Mouse (Mus musculus): Measurements from ENCODE around the gene Hist1h2bk.
A peak's percentile ranks its signal among the peaks of the same experiment; 100 is the strongest.
"Not testable (repeated sequence)": the region's sequence is repeated elsewhere in the genome, so short reads cannot be mapped to it uniquely, and the experiment has no call there.

The Hist1h2bk gene

DNA sequence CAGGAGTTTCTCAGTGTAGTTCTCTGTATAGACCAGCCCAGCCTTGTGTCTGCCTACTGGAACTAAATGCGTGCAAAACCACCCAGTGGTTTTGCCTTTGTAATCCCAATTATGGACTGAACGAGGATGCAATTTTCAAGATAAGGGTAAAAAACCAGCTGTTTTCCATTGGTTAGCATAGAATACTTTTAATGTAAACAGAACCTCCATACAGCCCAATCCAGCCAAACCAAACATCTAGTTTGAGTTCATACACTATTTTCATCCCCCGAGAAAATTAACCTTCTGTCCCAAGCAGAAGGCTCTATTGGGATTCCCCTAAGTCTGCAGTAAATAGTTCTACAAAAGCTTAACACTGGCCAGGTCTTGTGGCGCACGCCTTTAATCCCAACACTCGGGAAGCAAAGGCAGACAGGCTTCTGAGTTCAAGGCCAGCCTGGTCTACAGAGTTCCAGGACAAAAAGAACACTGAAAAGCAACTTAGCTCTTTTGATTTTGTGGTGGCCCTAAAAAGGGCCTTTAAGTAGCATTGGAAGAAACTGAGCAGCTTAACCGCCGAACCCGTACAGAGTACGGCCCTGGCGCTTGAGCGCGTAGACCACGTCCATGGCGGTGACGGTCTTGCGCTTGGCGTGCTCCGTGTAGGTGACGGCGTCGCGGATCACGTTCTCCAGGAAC is 4.9 kb downstream of the Hist1h2bk start:
- DNase-seq (ENCODE audit: low read depth, low spot score) = no peak

DNA sequence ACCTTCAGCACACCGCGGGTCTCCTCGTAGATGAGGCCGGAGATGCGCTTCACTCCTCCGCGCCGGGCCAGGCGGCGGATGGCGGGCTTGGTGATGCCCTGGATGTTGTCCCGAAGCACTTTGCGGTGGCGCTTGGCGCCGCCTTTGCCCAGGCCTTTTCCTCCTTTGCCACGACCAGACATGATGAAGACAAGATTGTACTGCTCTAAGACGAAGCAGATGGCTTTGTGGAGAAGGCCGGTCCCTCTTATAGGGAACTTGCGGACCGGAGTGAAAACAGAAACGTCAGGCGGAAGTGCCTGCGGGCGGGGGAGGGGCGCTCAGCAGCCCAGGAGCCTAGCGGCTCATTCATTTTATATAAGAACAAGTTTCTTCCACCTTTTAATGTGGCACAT is 5.5 kb downstream of the Hist1h2bk start, which contains the start of gene Hist1h4i:
TSS of gene Hist1h4i (minus strand) at position 221 of the 395 bp plus-strand sequence.
- DNase-seq (ENCODE audit: low read depth, low spot score) = peak; percentile 95

DNA sequence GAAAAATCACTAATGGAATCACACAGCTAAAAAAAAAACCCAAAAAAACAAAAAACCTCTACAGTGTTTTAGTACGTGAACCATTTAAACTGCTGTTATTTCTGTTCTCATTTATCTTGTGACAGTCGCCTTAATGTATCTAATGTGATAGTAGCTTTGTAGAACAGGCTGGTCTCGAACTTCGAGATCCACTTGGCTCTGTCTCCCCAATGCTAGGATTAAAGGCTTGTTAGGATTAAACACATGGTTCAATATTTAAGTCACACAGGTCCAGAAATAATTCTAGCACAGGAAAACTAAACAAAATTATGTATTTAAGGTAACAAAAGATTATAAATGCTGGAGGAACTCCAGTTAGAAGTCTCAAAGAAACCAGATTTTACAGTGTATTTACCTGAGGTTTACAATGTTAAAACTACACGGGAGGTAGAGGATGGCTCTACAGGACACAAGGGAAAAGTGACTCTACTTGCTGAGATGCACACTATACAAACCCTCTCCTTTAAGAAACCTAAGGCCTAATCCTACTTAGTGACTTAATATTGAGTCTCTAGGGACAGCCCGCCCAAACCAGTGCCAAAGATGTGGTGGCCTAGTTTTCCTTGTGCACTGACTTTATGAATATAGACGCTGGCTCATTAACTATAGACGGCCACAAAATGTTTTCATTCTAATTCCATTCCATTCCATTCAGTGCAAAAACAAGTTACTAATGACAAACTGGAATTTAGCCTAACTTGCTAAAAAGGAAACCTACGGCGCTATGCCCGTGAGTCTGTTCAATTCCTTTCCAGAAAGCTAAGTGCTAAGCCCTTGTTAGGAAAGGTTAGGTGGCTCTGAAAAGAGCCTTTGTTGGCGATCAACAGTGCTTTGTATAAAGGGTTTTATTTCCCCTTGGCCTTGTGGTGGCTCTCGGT is 6.2 kb downstream of the Hist1h2bk start:
- no peak for DNase-seq (ENCODE audit: low read depth, low spot score)

DNA sequence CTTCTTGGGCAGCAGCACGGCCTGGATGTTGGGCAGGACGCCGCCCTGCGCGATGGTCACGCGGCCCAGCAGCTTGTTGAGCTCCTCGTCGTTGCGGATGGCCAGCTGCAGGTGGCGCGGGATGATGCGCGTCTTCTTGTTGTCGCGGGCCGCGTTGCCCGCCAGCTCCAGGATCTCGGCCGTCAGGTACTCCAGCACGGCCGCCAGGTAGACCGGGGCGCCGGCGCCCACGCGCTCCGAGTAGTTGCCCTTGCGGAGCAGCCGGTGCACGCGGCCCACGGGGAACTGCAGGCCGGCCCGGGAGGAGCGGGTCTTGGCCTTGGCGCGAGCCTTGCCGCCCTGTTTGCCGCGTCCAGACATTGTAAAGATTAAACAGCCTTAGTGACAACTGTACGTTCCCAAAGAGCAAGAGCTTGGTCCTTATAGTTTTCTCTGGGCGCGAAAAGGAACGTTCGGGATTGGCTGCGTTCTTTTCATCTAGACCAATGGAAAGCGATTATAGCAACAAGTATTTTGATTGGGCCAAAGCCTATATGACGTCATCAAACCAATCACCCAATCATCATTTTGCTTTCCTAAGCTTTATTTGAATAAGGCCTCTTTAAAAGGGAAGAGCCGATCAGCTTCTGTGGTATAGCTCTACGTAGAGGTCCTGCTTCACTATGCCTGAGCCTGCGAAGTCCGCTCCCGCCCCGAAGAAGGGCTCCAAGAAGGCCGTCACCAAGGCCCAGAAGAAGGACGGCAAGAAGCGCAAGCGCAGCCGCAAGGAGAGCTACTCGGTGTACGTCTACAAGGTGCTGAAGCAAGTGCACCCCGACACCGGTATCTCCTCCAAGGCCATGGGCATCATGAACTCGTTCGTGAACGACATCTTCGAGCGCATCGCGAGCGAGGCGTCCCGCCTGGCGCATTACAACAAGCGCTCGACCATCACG is 7.2 kb downstream of the Hist1h2bk start, which contains the start of the genes Hist1h2ag and Hist1h2bj:
TSS of gene Hist1h2ag (minus strand) at position 377 of the 935 bp plus-strand sequence.
TSS of gene Hist1h2bj (plus strand) at position 647 of the 935 bp plus-strand sequence.
- peak; percentile 98 for DNase-seq (ENCODE audit: low read depth, low spot score)

DNA sequence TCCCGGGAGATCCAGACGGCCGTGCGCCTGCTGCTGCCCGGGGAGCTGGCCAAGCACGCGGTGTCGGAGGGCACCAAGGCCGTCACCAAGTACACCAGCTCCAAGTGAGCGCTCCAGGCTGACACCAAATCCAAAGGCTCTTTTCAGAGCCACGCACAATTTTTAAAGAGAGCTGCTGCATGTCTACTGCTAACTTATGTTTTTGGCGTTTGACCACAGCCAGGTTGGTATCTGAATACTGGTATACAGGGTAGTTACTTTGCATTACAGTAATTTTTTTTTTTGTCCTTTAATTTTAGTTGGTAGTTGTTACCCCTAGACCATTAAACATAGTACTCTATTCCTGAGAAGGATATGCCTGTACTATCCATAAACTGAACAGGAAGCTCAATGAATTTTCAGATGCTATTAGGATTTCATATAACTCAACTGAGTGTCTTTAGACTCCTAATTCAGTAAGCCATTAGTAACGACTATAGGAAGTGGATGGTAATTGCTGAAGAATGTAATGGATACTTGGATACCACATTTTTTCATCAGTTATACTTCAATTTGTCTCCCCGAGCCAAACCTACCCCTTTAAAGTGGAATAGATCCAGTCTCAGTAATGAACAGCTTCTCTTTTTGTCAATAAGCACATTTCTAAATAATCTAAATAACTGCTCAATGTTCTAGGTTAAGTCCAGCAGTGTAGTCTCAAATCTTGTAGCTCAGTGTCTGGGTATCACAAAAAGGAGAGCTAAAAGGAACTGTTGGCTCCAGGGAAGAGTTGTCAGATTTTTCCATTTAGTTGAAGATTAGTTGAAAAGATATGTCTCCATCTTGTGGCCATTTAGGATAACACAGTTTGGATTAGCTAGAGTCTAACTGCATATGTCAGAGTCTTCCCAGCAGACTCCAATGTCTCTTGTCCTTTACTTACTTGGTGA is 8.1 kb downstream of the Hist1h2bk start:
- no peak for DNase-seq (ENCODE audit: low read depth, low spot score)

DNA sequence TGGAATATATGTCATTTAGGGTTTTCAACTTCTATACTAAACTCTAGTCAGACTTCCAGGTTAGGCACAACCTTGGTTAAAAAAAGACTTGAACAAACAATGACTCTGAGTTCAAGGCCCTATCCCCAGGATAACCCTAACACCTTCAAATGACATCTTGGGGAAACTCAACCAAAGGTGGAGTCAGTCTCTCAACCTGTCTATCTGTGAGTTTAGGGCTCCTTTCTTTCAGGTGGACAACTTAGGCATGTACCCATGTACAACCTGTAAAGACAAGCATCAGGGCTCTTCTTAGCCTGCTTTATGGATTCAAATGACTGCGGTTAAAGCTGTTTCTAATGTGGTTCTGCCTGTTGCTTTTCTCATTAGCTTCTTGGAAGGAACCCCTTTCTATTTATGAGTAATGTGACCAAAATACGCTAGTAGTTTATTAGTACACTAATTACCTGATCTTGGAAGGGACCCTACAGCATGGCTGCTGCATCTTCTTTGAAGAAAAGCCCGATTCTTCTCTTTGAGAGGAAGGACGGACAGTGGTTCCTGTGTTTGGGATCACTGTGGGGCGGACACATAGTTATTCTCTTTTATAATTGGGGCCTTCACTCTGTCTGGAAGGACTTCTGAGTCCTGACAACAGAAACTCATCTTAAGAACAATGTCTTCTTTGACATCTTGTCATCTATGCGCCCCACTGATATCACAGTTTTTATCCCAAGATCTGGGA is 8.9 kb downstream of the Hist1h2bk start:
- no peak for DNase-seq (ENCODE audit: low read depth, low spot score)

DNA sequence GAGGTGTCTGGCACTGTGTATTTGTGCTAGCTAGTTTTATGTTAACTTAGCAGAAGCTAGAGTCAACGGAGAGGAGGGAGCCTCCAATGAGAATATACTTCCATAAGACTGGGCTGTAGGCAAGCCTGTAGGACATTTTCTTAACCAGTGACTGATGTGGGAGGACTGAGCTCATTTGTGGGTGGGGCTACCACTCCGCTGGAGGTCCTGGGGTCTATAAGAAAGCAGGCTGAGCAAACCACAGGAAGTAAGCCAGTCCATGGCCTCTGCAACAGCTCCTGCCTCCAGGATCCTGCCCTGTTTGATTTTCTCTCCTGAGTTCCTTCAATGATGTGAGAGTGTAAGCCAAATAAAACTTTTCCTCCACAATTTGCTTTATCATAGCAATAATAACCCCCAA is 9.6 kb downstream of the Hist1h2bk start:
- DNase-seq (ENCODE audit: low read depth, low spot score) = no peak

DNA sequence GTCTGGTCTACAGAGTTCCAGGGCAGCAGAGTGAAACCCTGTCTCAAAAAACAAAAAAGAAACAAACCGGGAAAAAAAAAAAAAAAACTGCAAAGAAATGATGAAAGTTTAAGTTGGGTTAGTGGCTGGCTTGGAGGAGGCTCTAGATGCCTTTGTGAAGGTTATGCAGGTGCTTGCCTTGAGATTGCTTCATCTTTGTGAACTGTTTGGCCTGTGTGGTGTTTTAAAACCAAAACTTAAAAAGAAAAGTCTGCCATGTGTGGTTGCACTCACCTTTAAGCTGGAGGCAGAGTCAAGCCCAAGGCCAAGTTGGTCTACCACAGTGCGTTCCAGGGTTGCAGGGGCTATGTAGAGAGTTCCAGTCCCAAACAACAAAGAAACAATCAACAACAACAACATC is 13.4 kb downstream of the Hist1h2bk start:
- no peak for DNase-seq (ENCODE audit: low read depth, low spot score)

DNA sequence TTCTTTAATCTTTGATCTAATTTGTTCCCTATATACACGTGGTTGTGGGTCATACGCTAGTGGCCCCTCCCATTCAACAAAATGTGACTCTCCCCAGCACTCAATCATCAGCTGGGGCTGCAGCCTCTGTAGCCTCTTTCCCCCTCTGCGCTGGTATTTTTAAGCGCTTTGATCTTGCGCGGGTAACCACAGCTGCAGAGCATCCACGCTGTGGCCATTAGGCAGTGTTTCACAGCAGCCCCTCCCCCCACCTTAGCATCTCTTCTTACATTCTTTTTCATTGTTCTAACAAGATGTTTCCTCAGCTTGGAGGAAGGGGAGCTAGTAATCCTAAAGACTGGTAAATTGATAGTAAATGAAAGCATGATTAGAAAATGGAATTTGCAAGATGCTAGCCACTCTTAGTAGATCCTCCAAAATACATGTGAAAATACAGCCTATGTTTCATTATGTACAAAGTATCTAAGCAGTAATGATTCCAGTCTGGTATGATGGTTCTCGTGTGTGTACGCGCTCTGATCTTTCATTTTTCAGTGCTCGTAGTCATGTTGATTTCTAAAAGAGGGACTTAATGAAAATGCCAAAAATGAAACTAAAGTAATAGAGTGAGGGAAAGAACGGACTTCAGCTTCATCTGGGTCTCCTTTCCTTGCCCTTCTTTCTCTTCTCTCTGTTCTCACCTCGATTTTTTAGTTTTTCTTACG is 14.2 kb downstream of the Hist1h2bk start:
- peak; percentile 92 for DNase-seq (ENCODE audit: low read depth, low spot score)

DNA sequence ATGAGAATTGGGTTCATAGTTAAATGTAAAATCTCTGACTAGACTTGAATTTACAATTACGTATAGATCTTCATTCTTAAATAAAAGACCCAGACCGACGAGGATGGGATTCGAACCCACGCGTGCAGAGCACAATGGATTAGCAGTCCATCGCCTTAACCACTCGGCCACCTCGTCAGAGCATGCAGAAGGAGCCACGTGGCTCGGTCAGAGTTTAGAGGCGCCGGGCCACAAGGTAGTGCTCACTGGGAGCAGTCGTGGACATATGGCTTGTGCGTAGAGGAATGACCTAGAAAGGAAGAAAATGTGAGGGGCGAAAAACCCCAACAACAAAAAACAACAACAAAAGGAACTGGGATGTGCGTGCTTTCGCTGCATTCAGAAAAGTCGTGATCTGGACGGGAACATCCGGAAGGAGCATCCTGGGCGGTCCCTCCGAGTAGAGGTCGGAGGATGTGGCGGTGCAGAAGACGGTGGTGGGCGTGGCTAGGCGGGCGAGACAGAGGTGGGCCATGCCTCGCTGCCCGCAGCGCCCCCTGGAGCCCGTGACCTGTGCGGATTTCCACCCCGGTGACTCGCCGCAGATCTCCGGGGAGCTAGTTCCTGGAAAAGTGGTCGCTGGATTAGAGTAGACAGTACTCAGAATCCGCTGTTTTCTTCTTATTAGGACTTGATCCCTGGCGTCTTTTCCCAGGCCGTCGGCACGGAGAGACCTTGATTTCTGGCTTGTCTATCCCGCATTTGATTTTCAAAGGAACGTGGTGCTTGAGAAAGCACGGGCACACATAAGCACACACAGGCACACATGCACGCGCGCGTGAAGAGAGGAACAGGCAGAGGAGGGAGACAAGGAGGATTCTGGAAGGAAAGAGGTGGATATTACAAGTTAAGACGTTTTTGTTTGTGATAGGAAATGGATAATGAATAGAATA is 15.2 kb downstream of the Hist1h2bk start:
- DNase-seq (ENCODE audit: low read depth, low spot score) = peak; percentile 95

DNA sequence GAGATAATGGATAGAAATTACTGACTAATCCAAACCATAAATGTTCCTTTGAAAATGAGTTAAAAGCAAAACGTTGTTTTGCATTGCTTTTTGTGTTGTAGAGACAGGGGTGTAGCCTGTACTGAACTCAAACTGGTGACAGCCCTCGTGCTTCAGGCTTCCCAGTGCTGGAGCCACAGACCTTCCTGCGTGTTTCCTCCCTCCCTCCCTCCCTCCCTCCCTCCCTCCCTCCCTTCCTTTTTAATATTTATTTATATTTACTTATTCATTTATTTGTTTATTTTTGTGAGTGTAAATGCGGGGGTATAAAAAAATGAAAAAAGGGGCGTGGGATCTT is 15.8 kb downstream of the Hist1h2bk start:
- DNase-seq (ENCODE audit: low read depth, low spot score) = no peak

DNA sequence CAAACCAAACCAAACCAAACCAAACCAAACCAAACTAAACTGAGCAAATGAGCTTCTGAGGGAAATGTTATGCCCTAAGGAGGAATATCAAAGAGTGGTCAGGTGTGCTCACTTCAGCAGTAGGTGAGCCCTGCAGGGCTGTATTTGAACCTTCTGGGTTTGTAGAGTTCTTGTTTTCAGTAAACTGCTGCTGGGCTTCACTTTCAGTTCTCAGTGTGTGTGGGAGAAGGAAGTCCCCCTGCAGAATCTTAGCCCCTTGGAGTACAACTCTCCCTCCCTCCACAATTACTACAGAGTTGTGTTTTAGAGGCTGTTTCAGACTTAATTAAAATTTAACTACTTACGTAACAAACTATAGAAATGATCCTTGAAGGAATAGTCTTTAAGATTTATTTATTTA is 18.1 kb downstream of the Hist1h2bk start:
- no peak for DNase-seq (ENCODE audit: low read depth, low spot score)

DNA sequence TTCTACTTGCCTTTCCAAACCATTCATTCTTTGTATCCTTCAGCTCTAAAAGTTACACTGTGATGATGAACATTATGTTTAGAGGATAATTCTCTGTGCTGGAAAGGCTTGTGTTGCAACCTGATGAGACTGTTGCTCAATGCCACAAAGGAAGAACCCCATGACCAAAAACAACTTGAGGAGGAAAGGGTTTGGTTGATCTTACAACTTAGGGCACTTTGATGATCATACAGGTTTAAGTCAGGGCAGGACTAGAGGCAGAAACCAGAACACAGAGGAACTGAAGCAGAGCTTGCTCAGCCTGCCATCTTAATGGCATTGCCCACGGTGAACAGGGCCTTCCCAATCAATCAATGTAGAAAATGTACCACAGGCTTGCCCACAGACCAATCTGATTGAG is 25.8 kb downstream of the Hist1h2bk start:
- no peak for DNase-seq (ENCODE audit: low read depth, low spot score)

DNA sequence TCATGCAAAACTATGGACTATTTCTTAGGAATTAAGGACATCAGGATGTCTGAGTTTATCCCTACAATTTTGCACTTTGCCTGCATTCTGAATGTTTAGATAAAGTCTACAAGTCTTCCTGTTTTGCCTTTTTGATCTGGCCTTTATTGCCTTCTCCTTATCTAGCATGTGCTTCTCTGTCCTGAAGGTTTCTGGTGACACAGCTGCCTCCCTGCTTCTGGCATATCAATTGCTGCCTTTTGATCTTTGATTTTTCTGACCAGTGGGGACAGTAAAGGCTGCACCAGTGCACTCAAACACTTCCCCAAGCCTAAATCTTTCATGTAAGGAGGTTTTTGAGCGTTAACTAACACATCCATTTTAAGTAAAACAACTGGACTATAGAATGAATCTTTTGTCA is 27.8 kb downstream of the Hist1h2bk start:
- DNase-seq (ENCODE audit: low read depth, low spot score) = no peak

DNA sequence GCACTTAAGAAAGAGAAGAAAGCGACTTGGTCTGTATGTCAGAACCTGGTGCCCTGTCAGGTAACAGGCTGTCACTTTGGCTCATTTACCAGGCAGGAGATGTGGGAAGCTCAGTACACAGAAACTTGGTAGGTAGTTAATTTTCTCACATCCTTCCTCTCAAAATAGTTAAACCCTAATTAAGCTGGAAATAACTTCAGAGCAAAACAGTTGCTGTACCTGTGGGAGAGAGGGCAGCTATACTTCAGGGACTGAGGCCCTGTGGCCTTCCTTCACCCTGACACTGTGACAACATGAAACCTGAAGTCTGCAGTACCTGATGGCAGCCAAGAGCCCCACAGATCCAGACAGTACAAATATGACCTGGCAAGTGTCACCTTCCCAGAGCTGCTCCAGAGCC is 48.5 kb downstream of the Hist1h2bk start, which contains the start of gene Vmn1r188:
TSS of gene Vmn1r188 (plus strand) at position 301 of the 400 bp plus-strand sequence.
- not testable (repeated sequence) for DNase-seq (ENCODE audit: low read depth, low spot score)
